Mouse (Mus musculus) brain, embryonic 18.5 days (tissue): Measurements from ENCODE around the gene Slitrk4.

Source experiments
- DNase-seq: peaks from one replicate; pipeline ENCODE4 v3.0.0-alpha.2; 2012; ENCODE audit warnings: low read depth, low spot score

Gene Slitrk4

DNA sequence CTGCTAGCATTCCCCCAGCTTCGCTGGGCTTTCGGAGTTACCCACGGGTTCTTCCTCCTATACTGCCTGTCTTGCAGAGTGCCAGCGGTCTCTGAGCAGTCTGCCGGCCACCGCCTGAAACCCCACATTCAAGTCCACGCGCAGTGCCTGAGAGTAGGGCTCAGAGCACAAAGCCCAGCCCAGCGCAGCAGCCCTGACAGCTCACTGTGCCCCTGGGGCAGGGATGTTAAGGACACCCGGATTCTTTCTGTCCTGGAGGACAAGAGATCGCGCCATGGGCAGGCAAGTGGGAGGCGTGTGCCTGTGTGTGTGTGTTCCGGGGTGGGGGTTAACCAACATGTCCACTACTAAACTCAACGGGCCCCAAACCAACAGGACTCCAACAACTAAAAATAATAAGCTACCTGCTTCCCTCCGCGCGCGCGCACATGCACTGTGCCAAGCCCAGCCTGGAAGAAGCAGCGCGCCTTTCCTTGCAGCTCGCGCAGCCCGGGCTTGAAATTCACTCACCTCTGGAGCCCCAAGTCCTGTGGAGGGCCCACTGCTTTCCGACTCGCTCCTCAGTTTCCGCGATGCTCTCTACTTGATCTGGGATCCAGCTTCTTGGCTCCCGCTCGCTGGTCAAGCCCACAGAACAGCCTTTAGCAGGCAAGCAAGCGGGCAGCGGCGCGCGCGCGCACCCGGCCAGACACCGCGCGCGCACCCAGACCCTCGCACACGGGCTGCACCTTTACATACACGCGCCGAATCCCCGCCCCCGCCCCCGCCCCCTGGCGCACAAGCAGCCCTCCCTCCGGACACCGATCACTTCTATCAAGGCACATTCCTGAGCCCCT is at the start of gene Slitrk4:
Slitrk4 (minus strand) TSS at position 707 of the 836 bp plus-strand sequence.
- no peak for DNase-seq

DNA sequence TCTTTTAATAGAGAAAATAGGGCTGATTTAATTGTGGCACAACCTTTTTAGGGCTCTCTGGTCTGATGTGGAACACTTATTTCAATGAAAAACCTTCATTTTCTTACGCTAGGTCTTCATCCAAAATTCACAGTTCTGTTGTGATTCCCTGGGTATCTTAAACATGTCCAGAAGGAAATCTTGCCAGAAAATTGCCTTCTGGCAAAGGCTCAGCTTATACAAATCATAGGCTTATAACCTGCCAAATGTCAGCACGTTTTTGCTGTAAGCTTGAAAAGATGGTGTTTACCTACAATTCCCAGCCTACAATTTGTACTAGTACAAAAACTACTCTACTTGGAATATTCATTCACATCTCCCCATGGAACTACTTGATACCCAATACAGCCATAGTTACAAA is 42.7 kb upstream of the Slitrk4 start:
- no peak for DNase-seq

DNA sequence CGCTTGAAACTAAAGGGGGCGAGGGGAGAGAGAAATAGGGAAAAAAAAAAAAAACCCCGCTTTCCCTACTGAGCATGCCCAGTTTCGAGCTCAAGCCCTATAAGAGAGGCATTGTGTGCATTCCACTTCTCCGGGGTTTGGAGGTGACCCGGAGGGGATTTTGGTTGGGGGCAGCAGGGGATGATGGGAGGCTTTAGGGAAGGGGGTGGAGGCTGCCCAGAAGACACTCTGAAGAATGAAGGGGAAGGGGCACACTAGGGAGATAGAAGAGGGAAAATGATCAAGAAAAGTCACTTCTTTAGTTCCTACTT is 1.1 kb upstream of the Slitrk4 start:
- no peak for DNase-seq

DNA sequence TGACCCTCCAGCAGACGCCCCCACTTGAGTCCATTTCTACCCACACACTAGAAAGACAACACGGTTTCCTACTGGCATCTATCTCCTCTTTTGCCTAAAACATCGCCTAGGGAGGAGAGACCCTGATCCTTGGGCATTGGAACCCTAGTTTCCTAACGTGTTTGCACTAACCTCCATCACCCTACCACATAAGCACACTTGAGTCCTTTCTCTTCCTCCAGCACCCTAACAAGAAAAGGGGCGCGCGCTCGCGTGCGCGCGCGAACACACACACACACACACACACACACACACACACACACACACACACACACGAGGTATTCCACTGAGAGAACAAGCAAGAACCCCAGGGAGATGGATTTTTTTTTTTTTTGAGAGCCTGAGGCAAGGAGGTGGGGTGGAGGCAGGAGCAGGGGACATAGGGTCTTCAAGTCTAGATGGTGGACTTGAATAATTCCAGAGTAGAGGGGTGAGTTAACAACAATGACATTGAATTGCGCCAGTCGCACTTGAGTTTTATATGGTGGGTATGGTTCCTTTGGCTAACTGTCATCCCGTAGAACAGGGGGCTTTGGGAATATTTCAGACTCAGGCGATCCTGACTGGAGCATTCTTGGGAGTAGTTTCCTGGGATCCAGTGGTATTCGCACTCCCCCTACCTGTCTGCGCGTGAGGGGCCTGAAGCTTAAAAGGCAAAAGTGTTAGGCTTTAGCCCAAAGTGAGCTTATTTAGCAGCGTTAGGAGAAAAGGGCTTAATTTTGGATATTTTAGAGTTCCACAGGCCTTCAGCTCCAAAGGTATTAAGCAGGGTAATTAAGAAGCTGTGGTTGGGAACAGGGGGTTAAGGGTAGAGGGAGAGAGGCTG is 562 bp upstream of the Slitrk4 start:
- no peak for DNase-seq

DNA sequence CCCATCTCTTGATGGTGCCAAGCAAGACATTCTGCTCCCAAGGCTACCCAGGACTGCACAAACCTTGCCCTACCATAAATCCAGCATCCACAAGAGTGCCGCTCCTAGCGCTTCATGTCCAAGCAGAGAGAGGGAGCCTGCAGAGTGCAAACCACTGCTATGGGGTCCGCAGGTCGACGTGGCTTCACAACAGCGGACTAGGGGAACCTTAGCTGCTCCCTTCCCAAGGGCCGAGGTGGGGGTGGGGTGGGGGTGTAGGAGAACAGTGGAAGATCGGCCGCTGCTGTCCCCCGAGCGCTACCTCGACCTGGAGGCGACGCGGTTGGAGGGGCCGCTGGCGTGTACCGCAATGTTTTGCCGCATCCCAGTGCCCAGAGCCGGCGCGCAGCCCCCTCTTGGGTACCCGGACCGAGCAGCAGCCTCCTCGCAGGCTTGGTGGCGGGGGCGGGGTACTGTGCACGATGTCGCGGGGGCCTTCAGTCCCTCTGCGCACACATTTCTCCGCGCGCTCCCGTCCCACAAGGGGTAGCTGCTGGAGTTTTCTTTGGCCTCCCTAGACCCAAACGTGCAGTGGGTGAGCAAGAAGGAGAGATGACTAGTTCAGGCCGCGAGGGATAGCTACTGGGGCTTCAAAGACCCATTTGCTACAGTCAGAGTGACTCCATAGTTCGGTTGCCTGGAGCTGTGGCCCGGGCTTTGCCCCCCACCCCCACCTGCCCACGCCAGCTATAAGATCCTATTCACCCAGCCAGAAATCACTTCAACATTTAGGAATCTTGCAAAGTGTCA is 1.1 kb downstream of the Slitrk4 start:
- DNase-seq = no peak

DNA sequence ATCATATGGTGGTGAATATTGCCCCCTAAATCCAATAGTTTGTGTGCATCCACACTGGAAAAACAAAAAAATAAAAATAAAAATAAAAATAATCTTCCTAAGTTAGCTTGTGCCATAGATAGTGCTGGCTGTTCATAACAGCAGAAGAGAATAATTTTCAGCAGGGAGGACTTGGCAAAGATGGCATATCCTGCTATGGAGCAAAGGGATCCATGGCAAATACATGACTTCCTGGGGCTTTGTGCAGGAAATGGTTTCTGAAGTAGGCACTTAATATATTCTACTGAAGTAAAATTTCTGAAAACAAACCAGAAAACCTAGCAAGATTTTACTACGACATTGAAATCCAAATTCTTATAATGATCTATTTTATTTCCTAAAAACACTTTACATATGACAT is 13.3 kb downstream of the Slitrk4 start:
- DNase-seq = no peak
